Mouse (Mus musculus) olfactory bulb, adult 2 months (tissue): ENCODE measurements at regions not wholly inside any gene's neighbourhood (a gene's known extent, or its start where the extent isn't known, plus 50 kb on each side); places are given as distances from the start of the nearest gene placed in this dataset.

Experiments used
- CTCF ChIP-seq: fragments of 200-500 bp; IDR thresholded peaks from 2 replicates; pipeline ENCODE4 v1.5.1; 2012; ENCODE audit warnings: low read depth, mild to moderate bottlenecking, low read length, moderate library complexity; ENCODE audit not compliant: insufficient read depth
- POLR2A ChIP-seq: fragments of 200-500 bp; IDR thresholded peaks from 2 replicates; pipeline ENCODE4 v1.6.1; 2012; ENCODE audit warnings: mild to moderate bottlenecking, low read depth, low read length, moderate library complexity; ENCODE audit not compliant: insufficient read depth

GRCm38 (mm10) chr3:38573594-38573993 is 89.0 kb upstream of the Ankrd50 start:
- TF ChIP-seq CTCF: no peak
- TF ChIP-seq POLR2A: no peak
